Mouse (Mus musculus): ENCODE results near the gene Nedd4. TPM values are rescaled to one million over a fixed set of nuclear protein-coding genes. Genes with fewer than 3 reads are reported as not detected.

Gene Nedd4
- polyA plus RNA-seq, 1 experiment from 2014 or later: 660 TPM

DNA sequence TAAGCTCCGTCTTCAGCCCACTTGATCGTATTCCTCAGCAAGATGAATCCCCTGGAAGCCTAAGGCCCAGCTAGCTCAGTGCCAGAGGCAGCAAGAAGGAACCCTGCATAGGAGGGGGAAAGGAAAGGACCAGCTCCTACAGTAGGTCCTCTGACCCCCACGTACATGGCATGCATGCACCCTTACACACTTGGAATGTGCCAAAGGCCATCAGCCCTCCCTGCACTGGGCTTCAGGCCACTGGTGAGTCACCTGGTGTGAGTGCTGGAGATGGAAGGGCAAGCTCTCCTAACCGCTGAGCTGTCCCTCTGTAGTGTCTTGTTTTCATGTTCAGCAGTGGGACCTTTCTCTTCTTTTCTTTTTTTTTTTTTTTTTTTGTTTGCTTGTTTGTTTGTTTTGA is 52.8 kb downstream of the Nedd4 start:
- no peak overlapping the region for H3K4me3 ChIP-seq
- no peak for DNase-seq (ENCODE audit: low spot score)

DNA sequence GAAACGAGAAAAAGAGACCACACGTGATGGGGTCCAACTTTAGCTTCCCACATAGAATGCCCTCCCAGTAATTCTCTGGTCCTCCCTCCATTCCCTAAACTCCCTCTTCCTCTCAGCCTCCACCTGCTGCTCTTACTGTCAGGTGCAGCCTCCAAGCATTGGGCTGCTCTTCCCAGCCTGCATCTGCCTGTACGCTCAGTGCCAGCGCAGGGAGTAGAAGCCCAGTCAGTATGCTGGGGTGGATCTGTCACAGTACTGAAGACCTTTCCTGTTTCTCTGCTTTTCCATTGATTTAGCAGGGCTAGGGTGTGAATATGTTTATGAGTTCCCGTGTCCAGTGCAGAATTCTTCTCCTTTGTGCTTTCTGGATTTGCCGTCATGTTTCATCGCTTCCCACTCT is 54.1 kb downstream of the Nedd4 start:
- Histone ChIP-seq H3K27me3 (replicated peaks; ENCODE audit: low read depth, poor library complexity, severe bottlenecking) (no peaks in the 10 kb centered on the region), H3K4me1 (no peaks in the 10 kb centered on the region), H3K4me3 (no peak overlapping the region), H3K9me3 (no peaks in the 10 kb centered on the region), H3K36me3 (replicated peaks) (peaks cover 100% of the 10 kb centered on the region), H3K27ac (replicated peaks) (no peak overlapping the region)
- WGBS: 94% methylated on average over 7 of the region's 7 CpGs
- no peak for DNase-seq (ENCODE audit: low spot score)

More for the DNA sequence above, 52.8 kb downstream of the Nedd4 start:
- H3K4me1 ChIP-seq: no peaks in the 10 kb centered on the region
- 91% methylated on average over 4 of the region's 4 CpGs for WGBS
- H3K9me3 ChIP-seq: no peaks in the 10 kb centered on the region
- no peaks in the 10 kb centered on the region for H3K27me3 ChIP-seq (replicated peaks; ENCODE audit: low read depth, poor library complexity, severe bottlenecking)
- H3K36me3 ChIP-seq (replicated peaks): peaks cover 100% of the 10 kb centered on the region
- H3K27ac ChIP-seq (replicated peaks): no peak overlapping the region

DNA sequence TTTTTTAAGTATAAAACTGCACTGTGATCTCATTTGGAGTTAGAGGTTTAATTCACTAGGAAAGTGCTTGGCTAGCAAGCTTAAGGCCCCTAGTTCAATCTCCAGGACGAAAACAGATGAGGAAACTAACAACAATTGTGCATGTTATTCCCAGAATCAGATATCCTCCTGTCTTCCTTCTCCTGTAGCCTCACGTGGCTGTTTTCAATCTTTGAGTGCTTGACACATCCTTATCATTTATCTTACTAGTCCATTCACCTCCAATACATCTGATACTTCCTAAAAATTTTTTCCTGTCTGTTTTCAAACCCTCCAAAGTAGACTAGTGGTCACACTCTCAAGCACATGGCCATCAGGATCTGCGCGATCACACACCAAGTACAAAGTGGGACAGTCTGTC is 57.0 kb downstream of the Nedd4 start:
- 93% methylated on average over 4 of the region's 4 CpGs for WGBS
- Histone ChIP-seq H3K36me3 (replicated peaks) (peaks cover 100% of the 10 kb centered on the region), H3K9me3 (no peaks in the 10 kb centered on the region), H3K27me3 (replicated peaks; ENCODE audit: low read depth, poor library complexity, severe bottlenecking) (no peaks in the 10 kb centered on the region), H3K27ac (replicated peaks) (no peak overlapping the region), H3K4me1 (no peaks in the 10 kb centered on the region), H3K4me3 (no peak overlapping the region)
- no peak for DNase-seq (ENCODE audit: low spot score)

DNA sequence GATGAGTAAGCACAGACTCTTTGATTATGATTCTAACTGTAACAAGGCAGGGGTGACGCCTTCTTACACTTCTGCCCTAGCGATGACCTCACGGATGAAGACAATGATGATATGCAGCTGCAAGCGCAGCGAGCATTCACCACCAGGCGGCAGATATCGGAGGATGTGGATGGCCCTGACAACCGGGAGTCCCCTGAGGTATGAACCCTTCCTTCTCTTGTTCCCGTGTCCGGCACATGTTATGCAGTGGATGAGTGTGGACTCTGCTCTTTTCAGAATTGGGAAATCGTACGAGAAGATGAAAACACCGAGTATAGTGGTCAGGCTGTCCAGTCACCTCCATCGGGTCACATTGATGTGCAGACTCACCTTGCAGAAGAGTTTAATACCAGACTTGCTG is 59.1 kb downstream of the Nedd4 start:
- Histone ChIP-seq H3K27ac (replicated peaks) (no peak overlapping the region), H3K4me3 (no peak overlapping the region), H3K36me3 (replicated peaks) (peaks cover 100% of the 10 kb centered on the region), H3K4me1 (no peaks in the 10 kb centered on the region), H3K9me3 (no peaks in the 10 kb centered on the region), H3K27me3 (replicated peaks; ENCODE audit: low read depth, poor library complexity, severe bottlenecking) (no peaks in the 10 kb centered on the region)
- 95% methylated on average over 14 of the region's 14 CpGs for WGBS
- no peak for DNase-seq (ENCODE audit: low spot score)

DNA sequence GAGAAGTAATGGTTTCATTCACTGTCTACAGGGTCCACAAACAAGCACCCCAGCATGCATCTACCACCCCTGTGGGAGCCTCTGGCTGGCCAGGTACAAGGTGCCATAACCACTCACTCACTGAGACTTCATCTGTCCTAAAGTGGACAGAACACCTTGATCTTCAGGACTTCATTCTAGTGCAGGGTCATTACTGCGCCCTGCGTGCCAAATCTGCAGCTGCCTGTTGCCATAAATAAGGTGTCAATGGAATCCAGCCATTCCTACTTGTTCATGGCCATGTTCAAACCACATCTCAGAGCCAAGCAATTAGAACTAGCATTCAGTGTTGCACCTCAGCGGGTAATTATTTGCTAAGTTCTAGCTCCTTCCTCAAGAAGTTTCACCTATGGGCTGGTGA is 60.5 kb downstream of the Nedd4 start:
- no peak overlapping the region for H3K27ac ChIP-seq (replicated peaks)
- H3K9me3 ChIP-seq: no peaks in the 10 kb centered on the region
- H3K4me1 ChIP-seq: no peaks in the 10 kb centered on the region
- H3K36me3 ChIP-seq (replicated peaks): peaks cover 100% of the 10 kb centered on the region
- no peak overlapping the region for H3K4me3 ChIP-seq
- DNase-seq (ENCODE audit: low spot score): no peak
- WGBS: 97% methylated on average over 3 of the region's 3 CpGs
- no peaks in the 10 kb centered on the region for H3K27me3 ChIP-seq (replicated peaks; ENCODE audit: low read depth, poor library complexity, severe bottlenecking)

DNA sequence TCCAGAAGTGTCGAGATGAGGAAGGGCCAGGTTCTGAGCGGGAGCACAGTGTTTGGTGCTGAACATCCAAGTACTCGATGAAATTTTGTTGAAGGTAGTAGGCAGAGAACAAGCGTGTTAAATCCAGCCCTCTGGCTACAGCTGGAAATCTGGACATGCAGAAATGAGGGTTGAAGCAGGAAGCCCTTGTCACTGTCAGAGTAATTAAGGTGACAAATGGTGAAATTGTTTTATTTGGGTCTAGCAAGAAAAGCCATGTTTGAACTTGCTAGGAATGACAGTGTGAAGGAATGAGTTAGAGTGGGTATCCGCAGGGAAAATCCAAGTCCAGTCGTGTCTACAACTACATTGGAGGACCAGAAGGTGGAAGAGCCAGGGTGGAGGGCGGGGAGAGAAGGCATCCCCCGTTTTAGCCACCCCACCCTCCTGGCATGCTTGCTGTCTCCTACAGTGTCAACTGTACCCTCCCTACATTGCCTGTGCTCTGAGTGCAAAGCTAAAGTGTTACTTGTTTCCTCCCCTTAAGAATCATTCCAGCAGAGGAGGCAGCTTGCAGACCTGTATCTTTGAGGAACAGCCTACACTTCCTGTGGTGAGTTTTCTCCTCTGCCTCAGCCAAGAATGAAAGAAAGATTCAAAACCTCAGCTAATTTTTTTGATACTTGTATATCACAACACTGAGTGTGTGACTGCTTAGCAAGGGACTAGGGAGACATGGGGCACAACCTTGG is 62.5 kb downstream of the Nedd4 start:
- H3K9me3 ChIP-seq: no peaks in the 10 kb centered on the region
- DNase-seq (ENCODE audit: low spot score): no peak
- H3K4me3 ChIP-seq: no peak overlapping the region
- H3K27ac ChIP-seq (replicated peaks): no peak overlapping the region
- H3K4me1 ChIP-seq: no peaks in the 10 kb centered on the region
- peaks cover 100% of the 10 kb centered on the region for H3K36me3 ChIP-seq (replicated peaks)
- H3K27me3 ChIP-seq (replicated peaks; ENCODE audit: low read depth, poor library complexity, severe bottlenecking): no peaks in the 10 kb centered on the region
- WGBS: 89% methylated on average over 8 of the region's 8 CpGs

DNA sequence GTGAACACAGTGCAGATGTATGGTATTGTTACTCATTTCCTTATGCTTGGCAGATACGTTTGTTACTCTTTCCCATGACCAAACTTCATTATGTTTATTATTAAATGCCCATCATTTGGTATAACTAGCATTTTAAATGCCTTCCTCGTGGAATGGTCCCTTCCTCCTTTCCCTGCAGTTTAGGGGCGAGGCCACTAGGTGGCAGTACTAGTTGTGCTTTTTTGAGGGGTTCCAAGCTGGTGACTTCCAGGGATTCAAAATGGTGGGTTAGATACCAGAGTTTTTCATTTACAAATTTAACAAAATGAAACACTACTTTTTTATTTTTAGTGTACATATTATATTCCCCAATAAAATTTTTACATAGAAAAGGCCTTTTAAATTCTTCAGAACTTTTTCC is 71.8 kb downstream of the Nedd4 start:
- H3K4me1 ChIP-seq: no peaks in the 10 kb centered on the region
- H3K36me3 ChIP-seq (replicated peaks): peaks cover 100% of the 10 kb centered on the region
- peak; percentile 78 for DNase-seq (ENCODE audit: low spot score)
- 43% methylated on average over 3 of the region's 3 CpGs for WGBS
- no peak overlapping the region for H3K4me3 ChIP-seq
- H3K27ac ChIP-seq (replicated peaks): no peak overlapping the region
- H3K27me3 ChIP-seq (replicated peaks; ENCODE audit: low read depth, poor library complexity, severe bottlenecking): no peaks in the 10 kb centered on the region
- no peaks in the 10 kb centered on the region for H3K9me3 ChIP-seq

DNA sequence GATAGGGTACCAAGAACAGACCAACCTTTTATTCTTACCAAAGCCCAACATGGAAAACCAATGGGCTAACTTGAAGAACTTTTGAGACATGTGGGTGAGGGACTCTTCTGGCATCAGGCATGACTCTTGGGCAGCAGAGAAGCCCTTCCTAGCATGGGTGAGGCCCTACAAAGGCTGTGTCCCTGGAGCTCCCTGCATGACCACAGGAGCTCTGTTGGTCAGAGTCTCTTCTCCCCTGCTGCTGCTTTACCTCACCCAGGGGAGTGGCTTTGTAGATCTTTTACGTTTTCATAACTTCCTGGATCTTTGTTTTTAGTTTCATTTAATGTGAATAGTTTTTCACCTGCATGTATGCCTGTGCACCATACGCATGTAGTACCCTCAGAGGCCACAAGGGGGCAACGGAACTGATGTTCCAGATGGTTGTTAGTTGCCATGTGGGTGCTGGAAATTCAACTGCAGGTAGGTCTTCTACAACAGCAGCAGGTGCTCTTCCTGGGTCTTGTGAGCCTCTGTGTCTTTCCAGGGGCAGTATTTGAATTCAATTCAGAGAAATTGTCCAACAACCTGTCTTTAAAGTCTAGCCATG is 73.8 kb downstream of the Nedd4 start:
- Histone ChIP-seq H3K4me1 (no peaks in the 10 kb centered on the region), H3K36me3 (replicated peaks) (peaks cover 100% of the 10 kb centered on the region), H3K27me3 (replicated peaks; ENCODE audit: low read depth, poor library complexity, severe bottlenecking) (no peaks in the 10 kb centered on the region), H3K27ac (replicated peaks) (no peak overlapping the region), H3K9me3 (no peaks in the 10 kb centered on the region), H3K4me3 (no peak overlapping the region)
- 73% methylated on average over 3 of the region's 3 CpGs for WGBS
- DNase-seq (ENCODE audit: low spot score): peak; percentile 72

DNA sequence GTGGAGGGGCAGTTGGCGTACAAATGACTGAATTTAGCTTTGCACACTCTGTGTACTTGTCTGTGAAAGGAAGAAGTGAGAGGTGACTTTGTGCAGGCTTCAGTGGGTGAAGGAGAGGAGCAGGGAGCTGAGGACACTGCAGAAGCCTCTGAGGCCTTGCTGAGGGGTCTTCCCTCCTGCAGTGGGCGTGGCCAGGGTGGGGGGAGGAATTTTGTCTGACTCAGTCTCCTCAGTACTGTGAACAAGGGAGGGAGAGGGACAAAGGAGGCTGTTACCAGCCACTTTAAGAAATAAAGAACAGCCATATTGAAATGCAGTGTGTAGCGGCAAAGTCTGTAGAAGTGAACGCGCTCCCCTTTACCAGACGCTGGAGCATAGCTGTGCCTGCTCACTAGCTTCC is 79.1 kb downstream of the Nedd4 start:
- no peak overlapping the region for H3K27ac ChIP-seq (replicated peaks)
- H3K4me3 ChIP-seq: no peak overlapping the region
- no peak for DNase-seq (ENCODE audit: low spot score)
- peaks cover 100% of the 10 kb centered on the region for H3K36me3 ChIP-seq (replicated peaks)
- no peaks in the 10 kb centered on the region for H3K9me3 ChIP-seq
- no peaks in the 10 kb centered on the region for H3K4me1 ChIP-seq
- no peaks in the 10 kb centered on the region for H3K27me3 ChIP-seq (replicated peaks; ENCODE audit: low read depth, poor library complexity, severe bottlenecking)
- WGBS: 95% methylated on average over 6 of the region's 6 CpGs

DNA sequence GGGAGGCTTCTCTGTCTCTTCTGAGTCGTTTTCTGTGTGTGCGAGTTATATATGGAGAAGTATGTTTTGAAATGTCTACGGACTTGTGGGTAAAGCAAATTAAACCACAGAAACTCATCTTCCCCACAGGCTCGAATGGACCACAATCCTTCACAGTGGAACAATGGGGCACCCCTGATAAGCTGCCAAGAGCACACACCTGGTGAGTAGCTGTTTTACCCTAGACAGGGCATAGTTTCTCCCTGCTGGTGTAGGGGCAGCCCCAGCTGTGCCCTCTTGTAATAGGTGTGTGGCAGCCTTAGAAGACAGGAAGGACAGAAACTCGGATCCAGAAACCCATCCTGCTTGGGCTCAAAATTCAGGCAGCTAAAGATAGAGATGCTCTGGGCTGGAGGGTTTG is 84.1 kb downstream of the Nedd4 start:
- H3K4me3 ChIP-seq: no peak overlapping the region
- no peaks in the 10 kb centered on the region for H3K9me3 ChIP-seq
- H3K27ac ChIP-seq (replicated peaks): no peak overlapping the region
- H3K27me3 ChIP-seq (replicated peaks; ENCODE audit: low read depth, poor library complexity, severe bottlenecking): no peaks in the 10 kb centered on the region
- no peaks in the 10 kb centered on the region for H3K4me1 ChIP-seq
- peaks cover 92% of the 10 kb centered on the region for H3K36me3 ChIP-seq (replicated peaks)
- no peak for DNase-seq (ENCODE audit: low spot score)
- 91% methylated on average over 5 of the region's 5 CpGs for WGBS

DNA sequence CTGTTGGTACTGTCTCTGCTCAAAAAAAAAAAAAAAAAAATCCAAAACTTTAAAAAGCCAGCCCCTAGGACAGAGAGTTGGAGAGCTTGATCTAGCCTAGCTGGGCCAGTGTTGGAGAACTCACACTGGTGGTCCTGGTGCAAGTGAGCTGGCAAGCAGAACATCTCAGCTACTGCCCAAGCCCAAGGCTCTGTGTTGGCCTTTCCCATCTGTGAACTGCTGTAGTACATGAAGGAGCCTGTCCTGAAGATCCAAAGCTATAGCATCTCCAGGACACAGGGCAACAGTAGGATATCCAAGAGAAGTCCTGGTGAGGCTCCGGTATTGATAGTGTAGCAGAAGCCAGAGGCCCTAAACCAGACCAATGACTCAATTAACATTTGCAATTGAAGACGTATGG is 88.1 kb downstream of the Nedd4 start:
- H3K27me3 ChIP-seq (replicated peaks; ENCODE audit: low read depth, poor library complexity, severe bottlenecking): no peaks in the 10 kb centered on the region
- 66% methylated on average over 2 of the region's 2 CpGs for WGBS
- DNase-seq (ENCODE audit: low spot score): no peak
- H3K4me3 ChIP-seq: no peak overlapping the region
- H3K27ac ChIP-seq (replicated peaks): no peak overlapping the region
- peaks cover 54% of the 10 kb centered on the region for H3K36me3 ChIP-seq (replicated peaks)
- no peaks in the 10 kb centered on the region for H3K9me3 ChIP-seq
- peaks cover 21% of the 10 kb centered on the region for H3K4me1 ChIP-seq

DNA sequence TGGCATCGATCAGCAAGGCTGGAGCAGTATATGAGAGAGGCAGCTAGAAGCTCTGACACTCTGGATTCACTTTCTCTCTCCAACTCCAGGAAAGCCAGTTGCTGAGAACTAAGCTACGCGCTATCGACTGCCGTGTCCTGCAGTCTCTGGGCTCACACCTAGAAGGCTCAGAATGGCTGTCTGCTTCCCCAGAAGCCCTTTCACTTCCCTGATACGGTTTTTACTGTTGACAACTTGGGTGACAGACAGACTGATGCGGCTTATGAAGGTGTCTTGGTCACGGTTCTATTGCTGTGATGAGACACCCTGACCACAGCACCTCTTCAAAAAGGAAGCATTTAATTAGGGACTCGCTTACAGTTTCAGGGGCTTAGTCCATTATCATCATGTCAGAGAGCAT is 90.5 kb downstream of the Nedd4 start:
- Histone ChIP-seq H3K27ac (replicated peaks) (0 out of 2 replicates have a peak overlapping the region, but pooled peaks have one; percentile 8), H3K4me1 (peaks cover 28% of the 10 kb centered on the region), H3K36me3 (replicated peaks) (peaks cover 31% of the 10 kb centered on the region), H3K27me3 (replicated peaks; ENCODE audit: low read depth, poor library complexity, severe bottlenecking) (no peaks in the 10 kb centered on the region), H3K4me3 (no peak overlapping the region), H3K9me3 (no peaks in the 10 kb centered on the region)
- no peak for DNase-seq (ENCODE audit: low spot score)
- 81% methylated on average over 9 of the region's 9 CpGs for WGBS

DNA sequence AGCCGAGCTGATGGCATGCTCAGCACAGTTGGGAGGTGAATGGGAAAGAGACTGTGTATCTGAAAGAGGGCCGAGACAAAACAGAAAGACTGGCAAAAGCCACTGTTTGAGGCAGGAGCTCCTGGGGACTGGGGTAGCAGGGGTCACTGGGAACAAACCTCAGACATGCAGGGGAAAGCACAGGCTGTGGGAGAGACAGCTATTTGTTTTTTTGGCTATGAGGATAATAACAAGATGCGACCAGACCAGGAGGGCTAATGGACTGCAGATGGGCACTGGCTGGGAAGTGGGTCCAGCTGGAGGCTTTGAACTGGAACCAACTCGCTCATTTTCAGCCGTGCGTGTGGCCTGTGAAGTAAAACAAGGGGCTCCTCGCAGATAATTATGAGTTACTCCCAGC is 91.6 kb downstream of the Nedd4 start:
- whole genome bisulfite sequencing: 9% methylated on average over 7 of the region's 7 CpGs
- peaks cover 20% of the 10 kb centered on the region for H3K36me3 ChIP-seq (replicated peaks)
- H3K9me3 ChIP-seq: no peaks in the 10 kb centered on the region
- H3K27me3 ChIP-seq (replicated peaks; ENCODE audit: low read depth, poor library complexity, severe bottlenecking): no peaks in the 10 kb centered on the region
- peak overlapping the region; percentile 67 for H3K27ac ChIP-seq (replicated peaks)
- DNase-seq (ENCODE audit: low spot score): peak; percentile 77
- H3K4me1 ChIP-seq: peaks cover 39% of the 10 kb centered on the region
- H3K4me3 ChIP-seq: no peak overlapping the region

Data from embryonic facial prominence, embryonic 10.5 days (tissue).